Mouse (Mus musculus): ENCODE data around the gene Olfr675. TPM values are rescaled to one million over a fixed set of nuclear protein-coding genes. Genes with fewer than 3 reads are reported as not detected.
"Not testable (repeated sequence)": the region's sequence is repeated elsewhere in the genome, so short reads cannot be mapped to it uniquely, and the experiment has no call there.

Gene Olfr675
- polyA plus RNA-seq (2015; fragmentation: Nextera tagmentation; extraction: Ambion mirVana) = not detected in 2 replicates

GRCm38 (mm10) chr7:105028360-105028759 is at the start of gene Olfr675:
Gene Olfr675 (minus strand): TSS chr7:105028460.
- ATAC-seq = no peak
- H3K9me3 ChIP-seq (replicated peaks) = no peaks in the 10 kb centered on the region
- no peaks in the 10 kb centered on the region for H3K27me3 ChIP-seq
- H3K9ac ChIP-seq = no peak within 1 kb of the TSS
- H3K27ac ChIP-seq = no peak within 1 kb of the TSS
- no peaks in the 10 kb centered on the region for H3K36me3 ChIP-seq (ENCODE audit: poor library complexity, severe bottlenecking)
- H3K4me2 ChIP-seq = no peak within 1 kb of the TSS
- no peaks in the 10 kb centered on the region for H3K4me1 ChIP-seq
- 78% methylated on average over 1 of the region's 1 CpGs for WGBS
- no peak within 1 kb of the TSS for H3K4me3 ChIP-seq

- no peak for ATAC-seq
- H3K9me3 ChIP-seq (replicated peaks) = no peaks in the 10 kb centered on the region
- no peak within 1 kb of the TSS for H3K27ac ChIP-seq
- no peaks in the 10 kb centered on the region for H3K36me3 ChIP-seq (ENCODE audit: poor library complexity, severe bottlenecking)
- H3K4me1 ChIP-seq = no peaks in the 10 kb centered on the region
- WGBS = 92% methylated on average over 1 of the region's 1 CpGs
- H3K27me3 ChIP-seq = no peaks in the 10 kb centered on the region
- no peak within 1 kb of the TSS for H3K4me2 ChIP-seq
- no peak within 1 kb of the TSS for H3K4me3 ChIP-seq
- H3K9ac ChIP-seq = no peak within 1 kb of the TSS
Measured at GRCm38 (mm10) chr7:105064175-105064574, 35.9 kb upstream of the Olfr675 start, which contains the start of gene Olfr678. Gene Olfr678 (plus strand): TSS chr7:105064475.

GRCm38 (mm10) chr7:105058951-105059350 is 30.7 kb upstream of the Olfr675 start:
- H3K27me3 ChIP-seq = no peaks in the 10 kb centered on the region
- no peak overlapping the region for H3K4me2 ChIP-seq
- no peak overlapping the region for H3K4me3 ChIP-seq
- no peak overlapping the region for H3K9ac ChIP-seq
- no peaks in the 10 kb centered on the region for H3K9me3 ChIP-seq (replicated peaks)
- no peaks in the 10 kb centered on the region for H3K36me3 ChIP-seq (ENCODE audit: poor library complexity, severe bottlenecking)
- no peak overlapping the region for H3K27ac ChIP-seq
- ATAC-seq = no peak
- no peaks in the 10 kb centered on the region for H3K4me1 ChIP-seq

- WGBS = 61% methylated on average over 5 of the region's 5 CpGs
- H3K9ac ChIP-seq; H3K4me3 ChIP-seq; H3K27me3 ChIP-seq; H3K4me1 ChIP-seq; H3K4me2 ChIP-seq; ATAC-seq; H3K27ac ChIP-seq; H3K36me3 ChIP-seq (ENCODE audit: poor library complexity, severe bottlenecking); H3K9me3 ChIP-seq (replicated peaks): not testable (repeated sequence)
Measured at GRCm38 (mm10) chr7:105033836-105034235, 5.6 kb upstream of the Olfr675 start.

- ATAC-seq = no peak
- no peak within 1 kb of the TSS for H3K4me2 ChIP-seq
- no peaks in the 10 kb centered on the region for H3K27me3 ChIP-seq
- no peaks in the 10 kb centered on the region for H3K9me3 ChIP-seq (replicated peaks)
- no peak within 1 kb of the TSS for H3K27ac ChIP-seq
- no peaks in the 10 kb centered on the region for H3K36me3 ChIP-seq (ENCODE audit: poor library complexity, severe bottlenecking)
- H3K9ac ChIP-seq = no peak within 1 kb of the TSS
- no peaks in the 10 kb centered on the region for H3K4me1 ChIP-seq
- no peak within 1 kb of the TSS for H3K4me3 ChIP-seq
Measured at GRCm38 (mm10) chr7:105032398-105032797, 4.1 kb upstream of the Olfr675 start, which contains the start of gene Olfr676. Gene Olfr676 (plus strand): TSS chr7:105032698.

GRCm38 (mm10) chr7:105022530-105022929 is 5.7 kb downstream of the Olfr675 start:
- Histone ChIP-seq H3K9ac (no peak overlapping the region), H3K27ac (no peak overlapping the region), H3K4me3 (no peak overlapping the region), H3K27me3 (no peaks in the 10 kb centered on the region), H3K4me1 (no peaks in the 10 kb centered on the region), H3K36me3 (ENCODE audit: poor library complexity, severe bottlenecking) (no peaks in the 10 kb centered on the region), H3K4me2 (no peak overlapping the region), H3K9me3 (replicated peaks) (no peaks in the 10 kb centered on the region)
- WGBS = 100% methylated on average over 1 of the region's 1 CpGs
- ATAC-seq = no peak

GRCm38 (mm10) chr7:105001929-105002328 is 26.3 kb downstream of the Olfr675 start, which contains the start of gene Olfr672:
Gene Olfr672 (minus strand): TSS chr7:105002029.
- no peak within 1 kb of the TSS for H3K9ac ChIP-seq
- ATAC-seq = no peak
- no peaks in the 10 kb centered on the region for H3K9me3 ChIP-seq (replicated peaks)
- H3K4me3 ChIP-seq = no peak within 1 kb of the TSS
- H3K4me1 ChIP-seq = no peaks in the 10 kb centered on the region
- H3K4me2 ChIP-seq = no peak within 1 kb of the TSS
- H3K27ac ChIP-seq = no peak within 1 kb of the TSS
- no peaks in the 10 kb centered on the region for H3K27me3 ChIP-seq
- no peaks in the 10 kb centered on the region for H3K36me3 ChIP-seq (ENCODE audit: poor library complexity, severe bottlenecking)

- 74% methylated on average over 1 of the region's 1 CpGs for WGBS
- H3K9ac ChIP-seq = no peak within 1 kb of the TSS
- no peak within 1 kb of the TSS for H3K27ac ChIP-seq
- no peak within 1 kb of the TSS for H3K4me2 ChIP-seq
- H3K4me1 ChIP-seq = no peaks in the 10 kb centered on the region
- H3K27me3 ChIP-seq = no peaks in the 10 kb centered on the region
- no peak within 1 kb of the TSS for H3K4me3 ChIP-seq
- ATAC-seq = no peak
- H3K9me3 ChIP-seq (replicated peaks) = no peaks in the 10 kb centered on the region
- H3K36me3 ChIP-seq (ENCODE audit: poor library complexity, severe bottlenecking) = no peaks in the 10 kb centered on the region
Measured at GRCm38 (mm10) chr7:104979026-104979425, 49.2 kb downstream of the Olfr675 start, which contains the start of gene Olfr671. Gene Olfr671 (minus strand): TSS chr7:104979126.

GRCm38 (mm10) chr7:104972507-104972906 is 55.8 kb downstream of the Olfr675 start:
- H3K9ac ChIP-seq; H3K4me3 ChIP-seq; ATAC-seq; H3K27me3 ChIP-seq; H3K9me3 ChIP-seq (replicated peaks); H3K36me3 ChIP-seq (ENCODE audit: poor library complexity, severe bottlenecking); H3K27ac ChIP-seq; H3K4me2 ChIP-seq; H3K4me1 ChIP-seq: not testable (repeated sequence)
- 80% methylated on average over 2 of the region's 2 CpGs for WGBS

Other genes starting within 250 kb of the Olfr675 start
- gene Usp17lb, start 185.9 kb downstream of the Olfr675 start, polyA plus RNA-seq (2015; fragmentation: Nextera tagmentation; extraction: Ambion mirVana) = not detected in 2 replicates
- not detected in 2 replicates for gene Usp17la, start 171.5 kb downstream of the Olfr675 start, polyA plus RNA-seq (2015; fragmentation: Nextera tagmentation; extraction: Ambion mirVana)
- not detected in 2 replicates for gene Olfr665, start 150.4 kb downstream of the Olfr675 start, polyA plus RNA-seq (2015; fragmentation: Nextera tagmentation; extraction: Ambion mirVana)
- not detected in 2 replicates for gene Olfr666, start 132.5 kb downstream of the Olfr675 start, polyA plus RNA-seq (2015; fragmentation: Nextera tagmentation; extraction: Ambion mirVana)
- gene Olfr667, start 107.0 kb downstream of the Olfr675 start, polyA plus RNA-seq (2015; fragmentation: Nextera tagmentation; extraction: Ambion mirVana) = not detected in 2 replicates
- not detected in 2 replicates for gene Olfr668, start 100.4 kb downstream of the Olfr675 start, polyA plus RNA-seq (2015; fragmentation: Nextera tagmentation; extraction: Ambion mirVana)
- not detected in 2 replicates for gene Olfr669, start 94.2 kb downstream of the Olfr675 start, polyA plus RNA-seq (2015; fragmentation: Nextera tagmentation; extraction: Ambion mirVana)
- not detected in 2 replicates for gene Olfr670, start 65.8 kb downstream of the Olfr675 start, polyA plus RNA-seq (2015; fragmentation: Nextera tagmentation; extraction: Ambion mirVana)
- gene Olfr671, start 49.3 kb downstream of the Olfr675 start, polyA plus RNA-seq (2015; fragmentation: Nextera tagmentation; extraction: Ambion mirVana) = not detected in 2 replicates
- not detected in 2 replicates for gene Olfr672, start 26.4 kb downstream of the Olfr675 start, polyA plus RNA-seq (2015; fragmentation: Nextera tagmentation; extraction: Ambion mirVana)
- not detected in 2 replicates for gene Olfr676, start 4.2 kb upstream of the Olfr675 start, polyA plus RNA-seq (2015; fragmentation: Nextera tagmentation; extraction: Ambion mirVana)
- not detected in 2 replicates for gene Olfr677, start 22.9 kb upstream of the Olfr675 start, polyA plus RNA-seq (2015; fragmentation: Nextera tagmentation; extraction: Ambion mirVana)
- gene Olfr678, start 36.0 kb upstream of the Olfr675 start, polyA plus RNA-seq (2015; fragmentation: Nextera tagmentation; extraction: Ambion mirVana) = not detected in 2 replicates
- gene Olfr679, start 52.7 kb upstream of the Olfr675 start, polyA plus RNA-seq (2015; fragmentation: Nextera tagmentation; extraction: Ambion mirVana) = not detected in 2 replicates
- gene Olfr680-ps1, start 64.4 kb upstream of the Olfr675 start, polyA plus RNA-seq (2015; fragmentation: Nextera tagmentation; extraction: Ambion mirVana) = not detected in 2 replicates
- not detected in 2 replicates for gene Olfr681, start 88.4 kb upstream of the Olfr675 start, polyA plus RNA-seq (2015; fragmentation: Nextera tagmentation; extraction: Ambion mirVana)
- not detected in 2 replicates for gene Olfr683, start 118.6 kb upstream of the Olfr675 start, polyA plus RNA-seq (2015; fragmentation: Nextera tagmentation; extraction: Ambion mirVana)
- not detected in 2 replicates for gene Olfr684, start 135.2 kb upstream of the Olfr675 start, polyA plus RNA-seq (2015; fragmentation: Nextera tagmentation; extraction: Ambion mirVana)
- gene Olfr685, start 157.6 kb upstream of the Olfr675 start, polyA plus RNA-seq (2015; fragmentation: Nextera tagmentation; extraction: Ambion mirVana) = not detected in 2 replicates
- gene Olfr686, start 179.0 kb upstream of the Olfr675 start, polyA plus RNA-seq (2015; fragmentation: Nextera tagmentation; extraction: Ambion mirVana) = not detected in 2 replicates

Data from forebrain, embryonic 13.5 days (tissue).